Mouse (Mus musculus) embryonic facial prominence, embryonic 12.5 days (tissue): ENCODE measurements at regions not wholly inside any gene's neighbourhood (a gene's known extent, or its start where the extent isn't known, plus 50 kb on each side); places are given as distances from the start of the nearest gene placed in this dataset.

Experiments used
- ATAC-seq: fragments of 200-750 bp; cut with Nextera tagmentation; 2 replicates; pipeline ENCODE4 v1.8.0; 2017; ENCODE audit not compliant: insufficient number of reproducible peaks, insufficient read depth, low FRiP score, low TSS enrichment
- H3K27ac ChIP-seq: fragments of 300-500 bp; sonication (generic); 2 replicates; pipeline ENCODE4 v1.5.1; 2016; ENCODE audit warnings: mild to moderate bottlenecking
- H3K27me3 ChIP-seq: fragments of 300-500 bp; sonication (generic); 2 replicates; pipeline ENCODE4 v1.6.1; 2016; ENCODE audit warnings: mild to moderate bottlenecking, moderate library complexity
- H3K36me3 ChIP-seq: fragments of 300-500 bp; sonication (generic); 2 replicates; pipeline ENCODE4 v1.6.1; 2016; ENCODE audit warnings: mild to moderate bottlenecking
- H3K4me1 ChIP-seq: fragments of 300-500 bp; sonication (generic); 2 replicates; pipeline ENCODE4 v1.6.1; 2016
- H3K4me2 ChIP-seq: fragments of 300-500 bp; sonication (generic); replicated peaks from 2 replicates; pipeline ENCODE4 v1.6.1; 2016; ENCODE audit warnings: mild to moderate bottlenecking, moderate library complexity
- H3K4me3 ChIP-seq: fragments of 300-500 bp; sonication (generic); 2 replicates; pipeline ENCODE4 v1.5.1; 2016; ENCODE audit warnings: mild to moderate bottlenecking
- H3K9ac ChIP-seq: fragments of 300-500 bp; sonication (generic); 2 replicates; pipeline ENCODE4 v1.6.1; 2016; ENCODE audit warnings: mild to moderate bottlenecking, moderate library complexity
- H3K9me3 ChIP-seq: fragments of 300-500 bp; sonication (generic); 2 replicates; pipeline ENCODE4 v1.6.1; 2016; ENCODE audit warnings: mild to moderate bottlenecking, moderate library complexity
- WGBS: fragments of 180-500 bp; shearing (Covaris S2); methylation state at CpG from one replicate; pipeline ENCODE4 v1.1.7; 2016; 5-methylcytosine and 5-hydroxymethylcytosine counted together

GRCm38 (mm10) chr17:87532762-87533161 lies 86.0 kb upstream of the Calm2 start:
- H3K9me3 ChIP-seq: no peaks in the 10 kb centered on the region
- H3K9ac ChIP-seq: no peak overlapping the region
- 43% methylated on average over 6 of the region's 6 CpGs for WGBS
- H3K27ac ChIP-seq: no peak overlapping the region
- peaks cover 25% of the 10 kb centered on the region for H3K4me1 ChIP-seq
- no peak for ATAC-seq
- no peaks in the 10 kb centered on the region for H3K27me3 ChIP-seq
- no peak overlapping the region for H3K4me3 ChIP-seq
- H3K4me2 ChIP-seq: peak overlapping the region; percentile 53; the same call in 1 of the 2 replicates
- H3K36me3 ChIP-seq: no peaks in the 10 kb centered on the region

GRCm38 (mm10) chr17:87549568-87549967 lies 86.2 kb upstream of the Epcam start:
- Histone ChIP-seq H3K9me3 (no peaks in the 10 kb centered on the region), H3K4me3 (no peak overlapping the region), H3K27ac (no peak overlapping the region), H3K4me2 (no peak overlapping the region), H3K36me3 (no peaks in the 10 kb centered on the region), H3K27me3 (no peaks in the 10 kb centered on the region), H3K9ac (no peak overlapping the region), H3K4me1 (no peaks in the 10 kb centered on the region)
- WGBS: 71% methylated on average over 6 of the region's 6 CpGs
- no peak for ATAC-seq

GRCm38 (mm10) chr17:87550518-87551164 lies 85.1 kb upstream of the Epcam start:
- Histone ChIP-seq H3K27ac (0 out of 2 replicates have a peak overlapping the region, but pooled peaks have one; percentile 7), H3K4me2 (no peak overlapping the region), H3K9me3 (no peaks in the 10 kb centered on the region), H3K4me1 (no peaks in the 10 kb centered on the region), H3K9ac (no peak overlapping the region), H3K36me3 (no peaks in the 10 kb centered on the region), H3K4me3 (no peak overlapping the region), H3K27me3 (no peaks in the 10 kb centered on the region)
- WGBS: 50% methylated on average over 13 of the region's 13 CpGs
- ATAC-seq: no peak

- Histone ChIP-seq H3K27me3 (no peaks in the 10 kb centered on the region), H3K4me2 (no peak overlapping the region), H3K4me3 (no peak overlapping the region), H3K9ac (no peak overlapping the region), H3K9me3 (no peaks in the 10 kb centered on the region), H3K36me3 (no peaks in the 10 kb centered on the region), H3K27ac (no peak overlapping the region), H3K4me1 (no peaks in the 10 kb centered on the region)
- ATAC-seq: no peak
- 46% methylated on average over 2 of the region's 2 CpGs for WGBS
Observed at GRCm38 (mm10) chr17:87554561-87554960, 81.2 kb upstream of the Epcam start.

- no peak overlapping the region for H3K9ac ChIP-seq
- H3K27me3 ChIP-seq: no peaks in the 10 kb centered on the region
- no peak overlapping the region for H3K4me3 ChIP-seq
- H3K9me3 ChIP-seq: no peaks in the 10 kb centered on the region
- no peak overlapping the region for H3K27ac ChIP-seq
- no peaks in the 10 kb centered on the region for H3K4me1 ChIP-seq
- 33% methylated on average over 2 of the region's 2 CpGs for WGBS
- ATAC-seq: no peak
- H3K4me2 ChIP-seq: no peak overlapping the region
- H3K36me3 ChIP-seq: no peaks in the 10 kb centered on the region
Observed at GRCm38 (mm10) chr17:87558419-87558818, 77.4 kb upstream of the Epcam start.

- Histone ChIP-seq H3K27me3 (no peaks in the 10 kb centered on the region), H3K27ac (no peak overlapping the region), H3K4me2 (no peak overlapping the region), H3K4me1 (no peaks in the 10 kb centered on the region), H3K9ac (no peak overlapping the region), H3K36me3 (no peaks in the 10 kb centered on the region), H3K4me3 (no peak overlapping the region), H3K9me3 (no peaks in the 10 kb centered on the region)
- no peak for ATAC-seq
- 84% methylated on average over 10 of the region's 10 CpGs for WGBS
Observed at GRCm38 (mm10) chr17:87559641-87560040, 76.1 kb upstream of the Epcam start.

GRCm38 (mm10) chr17:87560923-87561322 lies 74.9 kb upstream of the Epcam start:
- Histone ChIP-seq H3K4me1 (no peaks in the 10 kb centered on the region), H3K4me3 (no peak overlapping the region), H3K36me3 (no peaks in the 10 kb centered on the region), H3K4me2 (no peak overlapping the region), H3K9me3 (no peaks in the 10 kb centered on the region), H3K27ac (no peak overlapping the region), H3K27me3 (no peaks in the 10 kb centered on the region), H3K9ac (no peak overlapping the region)
- 81% methylated on average over 7 of the region's 7 CpGs for WGBS
- ATAC-seq: no peak

- H3K4me2 ChIP-seq: no peak overlapping the region
- no peaks in the 10 kb centered on the region for H3K9me3 ChIP-seq
- H3K4me1 ChIP-seq: peaks cover 6% of the 10 kb centered on the region; the same call in 1 of the 2 replicates
- 78% methylated on average over 5 of the region's 5 CpGs for WGBS
- no peak for ATAC-seq
- 0 out of 2 replicates have a peak, but pooled peaks cover 2% of the 10 kb centered on the region for H3K27me3 ChIP-seq
- no peak overlapping the region for H3K4me3 ChIP-seq
- H3K27ac ChIP-seq: no peak overlapping the region
- H3K9ac ChIP-seq: no peak overlapping the region
- H3K36me3 ChIP-seq: no peaks in the 10 kb centered on the region
Observed at GRCm38 (mm10) chr17:87563375-87563774, 72.4 kb upstream of the Epcam start.

GRCm38 (mm10) chr17:87565631-87566030 lies 70.1 kb upstream of the Epcam start:
- Histone ChIP-seq H3K27me3 (0 out of 2 replicates have a peak, but pooled peaks cover 5% of the 10 kb centered on the region), H3K4me3 (no peak overlapping the region), H3K4me1 (peaks cover 6% of the 10 kb centered on the region; the same call in 1 of the 2 replicates), H3K9me3 (no peaks in the 10 kb centered on the region), H3K4me2 (no peak overlapping the region), H3K27ac (no peak overlapping the region), H3K9ac (no peak overlapping the region), H3K36me3 (no peaks in the 10 kb centered on the region)
- 78% methylated on average over 4 of the region's 4 CpGs for WGBS
- ATAC-seq: no peak

GRCm38 (mm10) chr17:87566296-87566695 lies 69.5 kb upstream of the Epcam start:
- no peak overlapping the region for H3K9ac ChIP-seq
- H3K4me1 ChIP-seq: peaks cover 13% of the 10 kb centered on the region
- 38% methylated on average over 3 of the region's 3 CpGs for WGBS
- ATAC-seq: no peak
- no peak overlapping the region for H3K27ac ChIP-seq
- no peaks in the 10 kb centered on the region for H3K9me3 ChIP-seq
- H3K36me3 ChIP-seq: no peaks in the 10 kb centered on the region
- H3K27me3 ChIP-seq: 0 out of 2 replicates have a peak, but pooled peaks cover 5% of the 10 kb centered on the region
- H3K4me3 ChIP-seq: no peak overlapping the region
- H3K4me2 ChIP-seq: no peak overlapping the region

- Histone ChIP-seq H3K4me2 (no peak overlapping the region), H3K27ac (no peak overlapping the region), H3K27me3 (0 out of 2 replicates have a peak, but pooled peaks cover 5% of the 10 kb centered on the region), H3K9ac (no peak overlapping the region), H3K4me1 (peaks cover 15% of the 10 kb centered on the region), H3K4me3 (no peak overlapping the region), H3K9me3 (no peaks in the 10 kb centered on the region), H3K36me3 (no peaks in the 10 kb centered on the region)
- ATAC-seq: no peak
- 49% methylated on average over 9 of the region's 9 CpGs for WGBS
Observed at GRCm38 (mm10) chr17:87566996-87567395, 68.8 kb upstream of the Epcam start.

- 39% methylated on average over 2 of the region's 2 CpGs for WGBS
- no peaks in the 10 kb centered on the region for H3K36me3 ChIP-seq
- ATAC-seq: no peak
- H3K27ac ChIP-seq: no peak overlapping the region
- H3K27me3 ChIP-seq: 0 out of 2 replicates have a peak, but pooled peaks cover 5% of the 10 kb centered on the region
- H3K9me3 ChIP-seq: no peaks in the 10 kb centered on the region
- no peak overlapping the region for H3K9ac ChIP-seq
- no peak overlapping the region for H3K4me2 ChIP-seq
- peaks cover 15% of the 10 kb centered on the region for H3K4me1 ChIP-seq
- no peak overlapping the region for H3K4me3 ChIP-seq
Observed at GRCm38 (mm10) chr17:87567475-87567874, 68.3 kb upstream of the Epcam start.
